ENCODE assay signal across 13 mouse cellular contexts in genomic region chr7:99396994-99397659, GRCm38 (mm10). TPM values are rescaled to one million over a fixed set of nuclear protein-coding genes. Genes with fewer than 3 reads are reported as not detected.
DNase-seq lines count a peak whose midpoint lies in the region; ATAC-seq and TF ChIP-seq lines count a peak whose summit lies in the region.
"Had no signal": no experiment of that assay in that cellular context is flagged by ENCODE, and none has a peak within 500 bp of the region (broad histone marks: within the 10 kb centered on the region; RNA-seq: fewer than 3 reads in every experiment).

No protein-coding gene starts in this region.

- peaks cover 24% of the 10 kb centered on the region for H3K36me3 ChIP-seq in forebrain, embryonic 10.5 days (replicated peaks)
- peaks cover 7% of the 10 kb centered on the region for H3K36me3 ChIP-seq in forebrain, postnatal 0 days (ENCODE audit: insufficient read depth)
- peaks cover 25% of the 10 kb centered on the region for H3K36me3 ChIP-seq in heart, embryonic 14.5 days (ENCODE audit: control insufficient read depth, insufficient read depth, low read length)

- DNase-seq in forebrain, embryonic 10.5 days (ENCODE audit: extremely low spot score, low spot score) = no peak
- DNase-seq in forebrain, postnatal 0 days = no peak
- DNase-seq in lung, postnatal 14 days = peak; percentile 21
- no peak for DNase-seq in lung, postnatal 10 days
- no peak for DNase-seq in B cell, adult 2 months
- DNase-seq in gastrocnemius, adult 18-20 months (ENCODE audit: low spot score) = no peak
- no peak for DNase-seq in left cerebral cortex, adult 2 months (ENCODE audit: extremely low spot score in 1 of 2, low spot score in 2 of 2)
- DNase-seq: kidney, postnatal 4 days; liver; spleen, adult 18-20 months had no signal

- H3K9me3 ChIP-seq in forebrain, embryonic 10.5 days = no peaks in the 10 kb centered on the region
- no peaks in the 10 kb centered on the region for H3K9me3 ChIP-seq in forebrain, postnatal 0 days (ENCODE audit: low read length)
- H3K9me3 ChIP-seq in heart, embryonic 14.5 days (ENCODE audit: control insufficient read depth, low read length) = no peaks in the 10 kb centered on the region
- H3K9me3 ChIP-seq: neural tube, embryonic 13.5 days had no signal

- H3K9ac ChIP-seq in forebrain, postnatal 0 days = no peak overlapping the region
- peak overlapping the region; percentile 27; the same call in 1 of the 2 replicates for H3K9ac ChIP-seq in heart, embryonic 14.5 days (ENCODE audit: low read length)
- H3K9ac ChIP-seq: neural tube, embryonic 13.5 days had no signal

- no peak for ATAC-seq in forebrain, postnatal 0 days
- ATAC-seq in heart, embryonic 14.5 days (ENCODE audit: insufficient number of reproducible peaks, insufficient read depth, low FRiP score, low read depth) = no peak

- WGBS in forebrain, embryonic 10.5 days = 83% methylated on average over 11 of the region's 11 CpGs
- WGBS in forebrain, postnatal 0 days = 80% methylated on average over 11 of the region's 11 CpGs
- 57% methylated on average over 11 of the region's 11 CpGs for WGBS in heart, embryonic 14.5 days

- intact Hi-C loops in left cerebral cortex, adult 2 months (cut with DNase I) = no loop called here

- no peak overlapping the region for H3K4me3 ChIP-seq in forebrain, embryonic 10.5 days
- no peak overlapping the region for H3K4me3 ChIP-seq in forebrain, postnatal 0 days (ENCODE audit: low read depth, low read length)
- no peak overlapping the region for H3K4me3 ChIP-seq in heart, embryonic 14.5 days (ENCODE audit: control insufficient read depth in 1 of 2, insufficient read depth in 1 of 2, low read depth in 1 of 2, low read length in 2 of 2)
- no peak overlapping the region for H3K4me3 ChIP-seq in left cerebral cortex, adult 2 months
- H3K4me3 ChIP-seq: neural tube, embryonic 13.5 days had no signal

- peaks cover 46% of the 10 kb centered on the region for H3K4me1 ChIP-seq in forebrain, embryonic 10.5 days
- H3K4me1 ChIP-seq in forebrain, postnatal 0 days (ENCODE audit: insufficient read depth) = no peaks in the 10 kb centered on the region
- peaks cover 30 to 35% of the 10 kb centered on the region in 2 experiments for H3K4me1 ChIP-seq in heart, embryonic 14.5 days (ENCODE audit: control insufficient read depth in 2 of 2, insufficient read depth in 2 of 2, low read length in 2 of 2)

- TF ChIP-seq CTCF in forebrain, postnatal 0 days (IDR thresholded peaks at IDR 0.05; ENCODE audit: low read depth) = no peak
- no peak for TF ChIP-seq CTCF in left cerebral cortex, adult 2 months (IDR thresholded peaks at IDR 0.05)

- no peaks in the 10 kb centered on the region for H3K27me3 ChIP-seq in forebrain, embryonic 10.5 days (ENCODE audit: poor library complexity, severe bottlenecking)
- H3K27me3 ChIP-seq in forebrain, postnatal 0 days (ENCODE audit: insufficient read depth, low read length) = no peaks in the 10 kb centered on the region
- H3K27me3 ChIP-seq in heart, embryonic 14.5 days (ENCODE audit: control insufficient read depth, insufficient read depth, low read length) = no peaks in the 10 kb centered on the region
- H3K27me3 ChIP-seq: neural tube, embryonic 13.5 days had no signal

- H3K27ac ChIP-seq in forebrain, embryonic 10.5 days = peak overlapping the region; percentile 33; the same call in 1 of the 2 replicates
- no peak overlapping the region for H3K27ac ChIP-seq in forebrain, postnatal 0 days (ENCODE audit: low read depth, low read length)
- H3K27ac ChIP-seq in heart, embryonic 14.5 days (replicated peaks in 1 of 2; ENCODE audit: control insufficient read depth in 1 of 2, insufficient read depth in 1 of 2, low read depth in 2 of 2, low read length in 2 of 2) = peak overlapping the region; percentile 8 to 54; a peak in 2 of 4 replicates
- no peak overlapping the region for H3K27ac ChIP-seq in left cerebral cortex, adult 2 months
- H3K27ac ChIP-seq: neural tube, embryonic 13.5 days had no signal

- no peak overlapping the region for H3K4me2 ChIP-seq in forebrain, postnatal 0 days (ENCODE audit: low read depth)
- no peak overlapping the region for H3K4me2 ChIP-seq in heart, embryonic 14.5 days (ENCODE audit: low read length)
- H3K4me2 ChIP-seq: neural tube, embryonic 13.5 days had no signal

RNA-seq across cellular contexts. Expression of gene Gdpd5, which starts 15.9 kb away (rescaled TPM):
- 12.7 and 15.9 TPM in 2 replicates for polyA plus RNA-seq in forebrain, embryonic 10.5 days (2016; fragmentation: Nextera tagmentation; extraction: Ambion mirVana)
- 36.2 and 41.2 TPM in 2 replicates for total RNA-seq in forebrain, postnatal 0 days (2014; rRNA removed)
- polyA plus RNA-seq in forebrain, postnatal 0 days (2015; fragmentation: Nextera tagmentation; extraction: Ambion mirVana) = 30.9 and 38.2 TPM in 2 replicates
- polyA plus RNA-seq in heart, embryonic 14.5 days (2014; fragmentation: Nextera tagmentation; extraction: Ambion mirVana) = 24.9 and 25.5 TPM in 2 replicates
- total RNA-seq in gastrocnemius, adult 18-20 months (2021) = 1 to 10 TPM; 6.2 to 8.8 TPM
- total RNA-seq in left cerebral cortex, adult 2 months (2021) = 10 to 100 TPM; 40.8 to 42.4 TPM
- total RNA-seq: granulocyte monocyte progenitor cell, adult 5-6 weeks had no signal

RNA-seq across cellular contexts. Expression of gene Serpinh1, which starts 44.1 kb away (rescaled TPM):
- 825 and 923 TPM in 2 replicates for polyA plus RNA-seq in forebrain, embryonic 10.5 days (2016; fragmentation: Nextera tagmentation; extraction: Ambion mirVana)
- total RNA-seq in forebrain, postnatal 0 days (2014; rRNA removed) = 127 and 160 TPM in 2 replicates
- polyA plus RNA-seq in forebrain, postnatal 0 days (2015; fragmentation: Nextera tagmentation; extraction: Ambion mirVana) = 117 and 121 TPM in 2 replicates
- polyA plus RNA-seq in heart, embryonic 14.5 days (2014; fragmentation: Nextera tagmentation; extraction: Ambion mirVana) = 401 and 427 TPM in 2 replicates
- 10 to 100 TPM; 37.4 to 70.5 TPM for total RNA-seq in gastrocnemius, adult 18-20 months (2021)
- total RNA-seq in left cerebral cortex, adult 2 months (2021) = 10 to 100 TPM; 22.2 TPM

Comparison
In these comparisons a context has a peak if more than half of its experiments do, and no peak if none do; other contexts are left out.
1. H3K27ac ChIP-seq: peak in forebrain, embryonic 10.5 days (single experiment) and heart, embryonic 14.5 days (2 of 2); none in forebrain, postnatal 0 days (single experiment) and left cerebral cortex, adult 2 months (single experiment).